Mouse (Mus musculus) kidney, adult 2 months (tissue): ENCODE data around the gene Pcnx2.

Source experiments
- CTCF ChIP-seq: fragments of 200-500 bp; conservative IDR thresholded peaks from 2 replicates; pipeline ENCODE4 v1.5.1; 2011; ENCODE audit warnings: low read depth, mild to moderate bottlenecking, control low read depth, low read length, moderate library complexity, mixed read lengths; ENCODE audit not compliant: insufficient read depth, insufficient read length
- POLR2A ChIP-seq: fragments of 200-500 bp; IDR thresholded peaks from one replicate; pipeline ENCODE4 v1.6.1; 2011; ENCODE audit warnings: low read depth, low read length, control low read depth

DNA sequence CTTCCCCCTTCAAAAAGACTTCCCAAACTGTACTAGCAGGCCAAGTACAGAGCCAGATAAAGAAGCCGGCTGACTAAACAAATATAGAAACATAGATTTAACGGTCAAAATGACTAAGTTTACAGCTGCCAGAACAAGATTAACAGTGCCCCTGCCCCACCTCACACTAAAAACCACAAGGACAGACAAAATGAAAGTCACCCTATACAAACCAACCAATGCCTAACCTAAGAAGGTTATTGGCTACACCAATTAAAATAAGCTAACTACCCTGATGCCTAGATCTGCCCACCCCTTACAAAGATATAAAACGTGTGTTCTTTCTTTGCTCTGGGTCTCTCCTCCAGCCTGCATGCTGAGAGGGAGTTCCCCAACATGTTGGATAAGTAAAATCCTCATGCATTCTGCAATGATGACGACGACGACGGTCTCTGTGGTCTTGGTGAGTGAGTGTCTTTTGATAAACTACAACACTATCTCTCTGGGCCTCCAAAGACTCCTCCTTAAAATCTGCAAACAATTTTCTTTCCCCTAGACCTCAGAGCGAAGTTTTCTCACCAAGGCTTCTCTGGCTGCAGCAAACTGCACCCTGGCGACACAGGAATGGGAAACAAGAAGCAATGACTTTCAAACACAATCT is 105.2 kb downstream of the Pcnx2 start:
- TF ChIP-seq CTCF = no peak
- no peak for TF ChIP-seq POLR2A
